Mouse (Mus musculus): Measurements from ENCODE around the gene Poldip3. TPM values are rescaled to one million over a fixed set of nuclear protein-coding genes. Genes with fewer than 3 reads are reported as not detected.

Gene Poldip3
- 10 to 100 TPM; 14.1 to 16.9 TPM for total RNA-seq (2021)
- long read RNA-seq, experiment 1, transcript Poldip3-201 (9 exons, 3,299 nt) = major isoform, 7 of 13 reads
- long read RNA-seq, experiment 1, partial matches to known transcripts = 1 of 13 reads
- long read RNA-seq, experiment 1, other reads (novel, unspliced or antisense) = 3 of 13 reads
- long read RNA-seq, experiment 2, transcript Poldip3-201 (9 exons, 3,299 nt) = major isoform, 6 of 9 reads
- long read RNA-seq, experiment 2, partial matches to known transcripts = 0 of 9 reads
- long read RNA-seq, experiment 2, other reads (novel, unspliced or antisense) = 3 of 9 reads

DNA sequence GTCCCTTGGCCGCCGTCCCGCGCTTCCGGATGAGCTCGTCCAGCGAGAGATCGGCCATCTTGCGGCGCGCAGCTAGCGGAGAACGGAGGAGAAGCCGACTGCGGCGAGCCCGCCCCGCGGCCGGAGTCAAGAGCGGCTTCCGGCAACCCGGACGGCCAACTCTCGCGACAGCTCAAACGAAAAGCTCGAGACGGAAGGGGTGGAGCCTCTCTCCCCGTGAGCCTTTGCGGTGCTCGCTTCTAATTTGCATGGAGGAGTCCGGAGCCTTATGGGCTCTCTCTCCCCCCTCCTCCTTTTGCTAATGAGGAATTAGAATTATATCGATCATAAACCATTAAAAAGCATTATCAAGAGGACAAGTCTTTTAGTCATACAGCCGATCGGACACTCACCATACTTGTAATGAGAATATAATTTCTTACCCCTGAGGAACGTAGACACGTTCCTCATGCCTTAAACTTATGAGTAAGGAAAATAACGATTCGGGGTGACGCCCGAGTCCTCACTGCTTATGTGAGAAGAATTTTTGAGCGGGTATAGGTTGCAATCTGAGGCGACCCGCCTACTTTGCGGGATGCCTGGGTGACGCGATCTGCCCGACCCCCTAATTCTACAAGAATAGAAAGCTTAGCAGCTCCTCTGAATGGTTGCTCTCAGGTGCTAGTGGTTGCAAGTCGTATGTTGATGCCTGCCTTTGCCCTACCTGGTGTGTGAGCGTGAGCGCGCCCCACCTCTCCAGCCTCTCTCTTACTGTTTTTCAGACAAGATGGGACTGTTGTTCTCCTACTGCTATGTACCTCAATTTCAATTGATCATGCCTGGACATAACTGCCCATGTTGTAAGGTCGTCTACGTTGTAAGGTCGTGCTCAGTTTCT is at the start of gene Poldip3:
Gene Poldip3, minus strand, starts transcription at position 189 of the 877 bp plus-strand sequence.
- intact Hi-C loops (cut with DNase I) = no loop called here
- peak; percentile 97 to 98 for DNase-seq

DNA sequence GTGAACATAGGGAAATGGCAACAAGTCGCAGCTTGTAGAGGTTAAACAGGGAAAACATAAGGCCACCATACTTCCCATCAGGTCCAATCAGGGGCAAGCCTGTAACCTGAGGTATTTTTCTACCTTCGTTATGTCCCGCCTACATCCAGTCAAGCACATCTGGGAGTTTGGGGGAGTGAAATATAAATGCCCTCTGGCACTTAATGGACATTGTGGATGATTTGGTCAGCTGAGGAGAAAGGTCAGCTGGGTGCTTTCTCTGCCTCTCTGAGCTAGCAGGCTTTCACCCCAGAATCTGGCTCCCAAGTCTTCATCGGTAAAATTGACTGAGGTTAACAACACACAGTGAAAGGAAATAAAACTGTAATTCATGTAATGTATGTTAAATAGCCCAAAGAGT is 44.2 kb upstream of the Poldip3 start:
- DNase-seq = no peak
- intact Hi-C loops (cut with DNase I) = no loop called here

DNA sequence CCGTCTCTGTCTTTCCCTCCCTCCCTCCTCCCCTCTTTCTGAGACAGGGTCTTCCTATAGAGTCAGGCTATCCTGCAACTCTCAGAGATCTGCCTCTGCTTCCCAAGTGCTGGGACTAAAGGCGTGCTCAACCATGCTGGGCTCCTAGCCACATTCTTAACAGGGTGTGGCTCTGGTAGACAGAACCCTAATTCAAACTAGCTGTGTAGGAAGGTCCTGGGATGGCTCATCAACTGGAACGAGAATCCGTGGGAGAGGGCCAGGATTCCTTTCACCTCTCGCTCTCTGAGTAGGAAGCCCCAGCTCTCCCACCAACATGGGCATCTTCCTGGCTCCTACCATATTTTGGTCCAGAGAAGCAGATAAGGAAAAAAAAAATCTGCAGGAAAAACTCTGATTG is 33.2 kb upstream of the Poldip3 start:
- DNase-seq = peak in 1 of 2 experiments; percentile 17

DNA sequence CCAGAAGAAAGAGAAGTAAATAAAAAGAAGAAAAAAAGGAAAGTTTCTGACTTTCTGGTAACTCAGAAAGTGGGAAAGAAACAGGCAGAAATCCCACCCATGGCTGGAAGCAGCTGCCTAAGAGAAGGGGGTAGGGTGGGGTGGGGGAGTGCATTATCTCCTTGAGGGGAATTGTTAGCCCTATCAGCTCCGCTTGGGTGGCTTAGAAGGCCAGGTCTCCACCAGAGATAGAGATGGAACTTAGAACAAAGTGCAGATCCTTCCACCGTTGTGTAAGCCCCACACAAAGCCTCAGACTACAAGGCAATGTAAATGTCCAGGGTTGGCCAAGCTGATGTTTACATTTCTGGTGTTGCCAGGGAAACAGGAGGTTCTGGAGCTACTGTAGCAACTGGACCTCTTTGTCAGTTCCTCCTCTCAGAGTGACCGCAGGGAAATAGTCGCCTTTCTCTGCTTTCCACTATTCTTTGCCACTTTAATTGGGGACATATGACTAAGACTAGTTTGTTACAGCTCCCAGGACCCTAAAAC is 32.7 kb upstream of the Poldip3 start:
- intact Hi-C loops (cut with DNase I) = no loop called here
- no peak for DNase-seq

More for the DNA sequence above, 33.2 kb upstream of the Poldip3 start:
- intact Hi-C loops (cut with DNase I) = no loop called here

DNA sequence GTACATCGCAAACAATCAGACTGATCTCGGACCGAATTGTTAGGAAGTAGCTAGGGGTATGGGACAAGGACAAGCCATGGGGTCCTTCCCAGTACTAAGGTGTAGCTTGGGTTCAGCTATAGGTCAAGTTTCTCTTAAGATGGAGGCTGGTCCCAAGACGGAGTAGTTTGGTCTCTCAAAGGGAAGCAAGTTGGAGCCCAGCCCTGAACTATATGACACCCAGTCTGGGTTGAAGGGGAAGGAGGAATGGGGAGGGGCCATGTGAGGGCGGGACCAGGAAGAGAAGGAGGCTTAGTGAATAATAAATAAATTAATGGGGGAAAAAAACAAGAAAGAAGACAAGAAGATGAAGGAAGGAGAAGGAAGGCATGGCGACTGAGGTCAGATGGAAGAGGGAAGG is 30.8 kb upstream of the Poldip3 start:
- no peak for DNase-seq
- intact Hi-C loops (cut with DNase I) = no loop called here

DNA sequence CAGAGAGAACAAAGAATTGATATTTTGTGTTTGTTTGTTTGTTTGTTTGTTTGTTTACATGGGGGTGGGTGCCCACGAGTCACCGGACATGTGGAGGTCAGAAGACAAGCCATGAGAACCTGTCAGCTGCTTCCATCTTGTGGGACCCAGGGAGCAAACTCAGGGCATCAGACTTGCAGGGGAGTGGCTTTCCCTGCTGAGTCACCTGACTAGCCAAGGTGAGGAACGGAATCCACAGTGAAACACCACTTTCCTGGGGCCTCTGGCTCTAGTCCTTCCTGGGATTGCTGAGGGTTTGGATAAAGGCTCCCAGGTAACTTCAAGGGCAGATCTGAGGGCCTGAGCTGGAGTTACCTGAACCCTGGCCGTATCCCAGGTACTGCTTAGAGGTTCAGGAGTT is 27.5 kb upstream of the Poldip3 start:
- intact Hi-C loops (cut with DNase I) = no loop called here
- no peak for DNase-seq

DNA sequence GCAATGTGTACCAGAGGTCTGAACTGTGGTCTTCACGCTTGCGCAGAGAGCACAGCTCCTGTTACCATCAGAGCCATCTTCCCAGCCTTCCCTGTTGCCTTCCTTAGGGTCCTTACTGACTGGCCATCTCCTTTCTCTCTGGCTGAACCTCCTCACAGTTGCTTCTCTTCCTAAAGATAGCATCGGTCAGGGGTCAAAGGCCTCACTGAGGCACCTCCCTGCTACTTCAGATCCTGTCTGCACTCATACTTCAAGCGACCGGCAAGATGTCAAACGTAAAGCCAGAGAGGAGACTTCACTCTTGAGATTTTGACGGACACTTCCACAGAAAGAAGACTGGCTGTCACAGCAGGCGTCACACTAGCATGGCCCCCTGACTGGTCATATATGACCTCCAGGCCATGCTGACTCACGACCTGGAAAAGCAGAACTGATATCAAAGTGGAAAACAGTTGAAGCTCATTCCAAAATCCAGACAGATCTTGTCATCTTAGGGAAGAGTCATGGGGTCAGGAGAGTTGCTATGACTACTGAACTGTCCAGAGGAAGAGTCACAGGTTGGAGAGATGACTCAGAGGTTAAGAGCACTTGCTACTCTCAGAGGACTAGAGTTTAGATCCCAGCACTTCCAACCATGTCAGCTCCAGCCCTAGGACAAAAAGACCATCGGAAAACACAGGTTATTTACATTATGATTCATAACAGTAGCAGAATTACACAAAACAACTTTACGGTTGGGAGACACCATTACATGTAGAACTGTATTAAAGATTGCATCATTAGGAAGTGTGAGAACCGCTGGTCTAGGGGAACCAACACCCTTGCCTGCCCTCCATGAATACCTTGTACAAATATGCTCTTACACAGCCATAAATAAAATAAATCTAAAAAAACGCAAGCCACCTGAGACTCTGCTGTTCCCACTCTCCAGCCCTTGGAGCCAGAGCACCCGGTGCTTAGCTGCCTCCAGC is 25.0 kb upstream of the Poldip3 start:
- no peak for DNase-seq
- intact Hi-C loops (cut with DNase I) = loop anchor here (5.0 kb wide), 1 partner anchor 33 kb away; no protein-coding TSS in a partner anchor

DNA sequence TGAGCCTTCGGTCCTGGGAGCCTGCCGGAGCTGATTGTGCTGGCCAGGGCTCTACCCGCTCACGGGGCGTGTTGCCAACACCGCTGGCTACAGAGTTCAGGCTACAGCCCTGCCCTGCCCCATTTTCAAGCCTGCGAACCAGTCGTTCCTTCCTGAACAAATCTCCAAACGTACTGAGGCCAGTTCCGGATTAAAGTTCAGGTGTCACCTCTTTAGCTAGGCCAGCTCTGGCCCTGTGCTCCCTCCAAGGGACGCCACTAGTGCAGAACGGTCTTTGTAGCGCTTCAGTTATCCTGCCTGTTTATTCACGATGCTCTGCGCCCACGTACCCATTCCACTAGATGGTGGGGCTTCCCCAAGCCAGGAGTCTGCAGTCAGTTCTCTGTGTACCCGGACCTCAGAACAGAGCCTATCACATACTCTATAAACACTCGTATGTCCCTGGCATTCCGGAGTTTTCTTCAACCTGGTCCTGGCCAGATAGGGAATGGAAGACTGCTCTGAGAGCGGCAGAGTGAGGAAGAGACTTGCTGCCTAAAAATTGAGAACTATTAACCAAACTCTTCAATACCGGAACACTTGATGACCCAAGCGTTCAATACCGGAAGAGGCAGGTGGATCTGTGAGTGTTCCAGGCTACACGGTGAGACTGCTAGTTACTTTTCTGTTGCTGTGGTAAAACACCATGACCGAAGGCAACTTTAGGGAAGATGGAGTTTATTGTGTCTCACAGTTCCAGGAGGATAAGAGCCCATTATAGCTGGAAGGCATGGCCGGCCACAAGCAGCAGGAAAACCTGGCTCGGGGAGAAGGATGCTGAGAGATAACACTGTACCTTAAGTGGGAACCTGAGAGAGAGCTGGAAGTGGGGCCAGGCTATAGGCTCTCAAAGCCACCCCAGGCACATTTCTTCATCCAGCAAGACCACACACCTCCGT is 23.6 kb upstream of the Poldip3 start, which contains the start of gene Cyb5r3:
Gene Cyb5r3, minus strand, starts transcription at position 101 of the 938 bp plus-strand sequence.
- no peak for DNase-seq
- intact Hi-C loops (cut with DNase I) = loop anchor here (5.0 kb wide), 1 partner anchor 35 kb away; no protein-coding TSS in a partner anchor

DNA sequence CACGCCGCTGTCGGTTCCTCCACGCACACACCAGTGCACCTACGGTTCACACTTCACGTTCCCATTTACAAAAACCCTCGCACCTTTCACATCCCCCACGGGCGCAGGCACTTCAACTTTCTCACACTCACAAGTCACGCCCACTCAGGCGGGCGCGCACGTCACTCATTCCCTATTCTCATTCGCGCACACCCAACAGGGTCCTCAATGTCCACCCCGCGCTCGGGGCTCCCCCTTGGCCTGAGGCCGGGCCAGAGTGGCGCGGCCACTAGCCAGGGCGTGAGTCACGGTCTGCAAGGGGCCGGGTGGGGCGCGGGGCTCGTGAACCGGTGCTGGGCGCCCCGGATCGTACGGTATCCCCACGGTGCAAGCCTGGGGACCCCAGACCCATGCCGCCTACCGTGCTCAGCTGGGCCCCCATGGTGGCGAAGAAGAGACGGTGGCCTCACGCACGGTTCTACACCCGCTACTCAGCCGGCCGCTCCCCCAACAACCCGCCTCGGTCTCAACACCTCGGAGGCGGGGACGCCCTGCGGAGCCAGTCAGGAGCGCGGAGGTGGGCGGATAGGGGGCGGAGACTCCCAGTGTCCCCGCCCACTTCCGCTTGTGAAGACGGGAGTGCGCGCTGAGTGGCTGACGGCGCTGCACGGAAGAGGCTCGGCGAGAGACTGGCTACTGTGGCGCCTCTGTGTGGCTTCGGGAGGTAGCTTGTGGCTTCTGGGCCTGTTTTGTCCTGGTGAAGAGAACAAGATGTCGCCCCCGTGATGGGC is 22.7 kb upstream of the Poldip3 start:
- intact Hi-C loops (cut with DNase I) = loop anchor here (5.0 kb wide), 1 partner anchor 35 kb away; no protein-coding TSS in a partner anchor
- DNase-seq = peak; percentile 95 to 96

DNA sequence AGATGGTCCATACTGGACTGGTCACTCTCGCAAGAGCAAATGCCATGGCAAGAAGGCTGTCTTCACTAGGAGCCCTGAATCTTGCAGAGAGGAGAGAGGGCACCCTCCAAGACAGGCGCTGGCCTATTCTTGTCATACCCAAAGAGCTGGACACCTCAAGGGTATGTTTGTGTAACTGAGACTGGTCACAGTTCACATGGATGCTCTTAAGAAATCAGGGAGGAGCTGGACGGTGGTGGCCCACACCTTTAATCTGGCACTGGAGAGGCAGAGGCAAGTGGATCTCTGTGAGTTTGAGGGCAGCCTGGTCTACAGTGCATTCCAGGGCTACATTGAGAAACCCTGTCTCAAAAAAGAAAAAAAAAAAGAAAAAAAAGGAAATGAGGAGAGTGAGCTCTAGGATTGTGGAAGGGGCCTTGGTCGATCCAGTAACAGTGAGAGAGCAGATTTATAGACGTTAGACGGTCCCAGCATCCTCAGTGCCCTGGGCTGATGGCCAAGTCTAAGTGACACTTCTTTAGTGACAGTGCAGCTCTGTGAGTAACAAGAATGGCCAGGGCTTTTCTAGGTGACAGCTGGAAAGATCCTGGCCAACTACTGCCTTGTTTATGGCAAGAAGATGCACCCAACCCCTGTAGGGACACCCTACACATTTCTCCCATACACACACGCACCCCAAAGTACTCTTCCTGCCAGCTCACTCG is 21.9 kb upstream of the Poldip3 start:
- no peak for DNase-seq
- intact Hi-C loops (cut with DNase I) = loop anchor here (5.0 kb wide), 1 partner anchor 36 kb away; no protein-coding TSS in a partner anchor

DNA sequence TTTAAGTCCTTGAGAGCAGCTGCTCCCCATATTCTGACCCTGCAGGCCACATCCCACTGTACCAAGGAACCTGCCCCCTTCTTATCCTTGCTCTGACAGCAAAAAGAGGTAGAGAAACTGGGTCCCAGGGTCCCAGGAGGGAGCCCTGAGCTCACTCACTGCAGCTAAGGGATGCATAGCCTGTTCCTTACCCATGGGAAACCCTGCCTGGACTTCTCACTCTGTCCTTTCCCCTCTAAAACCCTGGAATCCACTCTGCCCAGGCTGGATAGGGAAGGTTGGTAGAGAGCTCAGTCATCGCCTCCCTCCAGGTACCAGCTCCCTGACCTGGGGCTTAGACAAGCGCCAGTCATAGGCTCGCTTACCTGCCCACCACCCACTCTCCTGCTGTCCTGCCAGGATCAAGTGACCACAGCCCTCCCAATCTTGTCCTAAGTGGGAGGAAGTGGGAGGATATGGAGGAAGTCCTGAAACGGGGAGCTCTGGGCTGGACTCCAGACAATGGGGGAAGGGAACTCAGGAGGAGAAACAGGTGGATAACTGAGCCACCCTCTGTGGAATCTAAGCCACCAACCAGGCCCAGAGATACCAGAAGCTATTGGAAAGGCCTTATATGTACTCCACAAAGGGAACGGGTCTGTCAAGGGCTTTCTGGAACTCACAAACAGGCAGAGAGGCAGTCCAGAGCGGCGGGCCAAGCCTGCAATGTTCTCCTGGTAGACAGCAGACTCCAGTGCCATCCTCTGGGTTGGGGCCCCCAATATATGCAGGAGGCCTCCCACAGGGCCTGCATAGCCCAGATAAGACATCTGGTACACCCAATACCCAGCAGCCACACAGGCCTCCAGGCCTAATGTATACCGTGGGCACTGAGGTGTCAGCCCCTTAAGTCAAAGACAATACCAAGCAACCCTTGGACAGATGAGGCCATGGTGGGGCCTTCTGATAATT is 20.9 kb upstream of the Poldip3 start:
- peak in 1 of 2 experiments; percentile 25 for DNase-seq
- intact Hi-C loops (cut with DNase I) = loop anchor here (5.0 kb wide), 2 partner anchors 37 to 352 kb away; no protein-coding TSS in a partner anchor

DNA sequence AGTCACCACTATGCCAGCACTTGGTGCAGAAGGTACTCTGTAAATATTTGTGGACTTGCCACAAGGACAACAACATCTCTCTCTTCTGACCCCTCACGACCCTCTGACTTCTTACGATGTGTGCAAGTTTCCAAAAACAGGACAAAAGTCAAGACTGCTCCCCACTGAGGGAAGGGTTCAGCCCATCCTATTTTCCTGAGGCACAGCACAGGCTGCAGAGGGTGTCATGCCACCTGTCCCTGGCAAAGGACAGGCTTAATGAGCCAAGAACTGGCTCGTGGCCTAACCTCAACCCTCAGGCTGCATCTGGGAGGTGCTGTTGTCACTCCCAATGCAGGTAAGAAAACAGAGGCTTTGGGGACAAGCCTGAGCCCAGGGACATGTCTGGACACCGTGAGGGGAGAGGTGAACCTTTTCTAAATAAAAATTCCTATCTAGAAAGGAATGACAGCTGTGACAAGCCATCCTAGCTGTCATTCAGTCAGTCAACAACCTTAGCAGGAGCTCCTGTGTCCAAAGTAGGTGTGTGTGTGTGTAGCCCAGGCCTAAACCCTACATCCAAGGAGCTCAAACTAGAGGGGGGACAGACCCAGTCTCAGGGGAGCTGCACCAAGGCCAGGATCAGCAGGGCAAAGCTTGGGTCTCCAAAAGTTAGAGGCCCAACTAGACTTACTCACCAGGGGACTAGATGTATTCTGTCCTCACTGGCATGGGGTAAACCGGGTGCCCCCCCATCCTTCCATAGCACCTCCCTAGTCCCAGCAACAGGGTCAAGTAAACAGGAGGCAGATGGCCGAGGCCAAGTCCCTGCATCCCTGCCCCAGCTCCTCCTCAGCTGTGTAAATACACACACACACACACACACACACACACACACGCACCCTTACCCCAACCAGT is 19.9 kb upstream of the Poldip3 start:
- intact Hi-C loops (cut with DNase I) = loop anchor here (5.0 kb wide), 1 partner anchor 353 kb away; no protein-coding TSS in a partner anchor

DNA sequence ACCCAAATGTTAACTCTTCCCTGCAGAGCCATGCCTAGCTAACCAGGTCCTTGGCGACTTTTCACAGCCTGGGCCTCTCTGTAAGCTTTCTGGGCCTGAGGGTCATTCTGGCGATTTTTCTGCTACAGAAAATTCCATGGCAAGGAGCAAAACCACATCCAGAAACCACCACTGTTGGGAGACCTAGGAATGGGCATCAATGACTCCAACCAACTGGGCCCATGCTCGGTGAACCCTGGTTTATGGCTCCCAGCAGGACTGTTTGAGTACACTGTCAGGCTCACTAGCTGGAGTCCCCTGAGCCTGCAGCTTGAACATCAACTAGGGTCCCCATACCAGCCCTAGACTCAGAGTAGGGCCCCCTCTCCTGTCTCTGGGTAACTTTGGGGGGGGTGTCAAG is 19.1 kb upstream of the Poldip3 start:
- no peak for DNase-seq
- intact Hi-C loops (cut with DNase I) = loop anchor here (5.0 kb wide), 1 partner anchor 354 kb away; no protein-coding TSS in a partner anchor

More for the DNA sequence above, 19.9 kb upstream of the Poldip3 start:
- no peak for DNase-seq

DNA sequence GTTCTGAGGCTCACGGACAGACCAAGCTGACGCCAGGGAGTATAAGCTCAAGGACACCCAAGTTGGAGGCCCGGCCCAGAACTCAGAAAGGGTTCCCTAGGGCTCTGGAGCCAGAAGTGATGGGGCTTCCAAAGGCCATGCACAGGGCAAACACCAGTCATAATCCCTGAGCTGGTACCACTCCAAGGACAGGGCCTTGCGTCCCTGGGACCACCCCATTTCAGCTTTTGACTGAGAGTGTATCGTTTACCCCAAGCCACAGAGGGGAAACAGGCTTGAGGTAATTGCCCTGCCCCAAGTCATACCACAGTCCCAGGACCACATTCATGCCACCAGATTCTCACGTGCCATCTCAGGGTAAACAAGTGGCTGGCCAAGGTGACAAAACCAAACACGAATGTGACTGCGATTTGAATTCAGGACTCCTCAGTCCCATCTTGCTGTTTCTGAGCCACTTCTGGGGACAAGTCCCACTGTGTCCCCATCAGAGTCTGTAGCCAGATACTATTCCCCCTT is 18.4 kb upstream of the Poldip3 start:
- intact Hi-C loops (cut with DNase I) = loop anchor here (5.0 kb wide), 1 partner anchor 355 kb away; no protein-coding TSS in a partner anchor

DNA sequence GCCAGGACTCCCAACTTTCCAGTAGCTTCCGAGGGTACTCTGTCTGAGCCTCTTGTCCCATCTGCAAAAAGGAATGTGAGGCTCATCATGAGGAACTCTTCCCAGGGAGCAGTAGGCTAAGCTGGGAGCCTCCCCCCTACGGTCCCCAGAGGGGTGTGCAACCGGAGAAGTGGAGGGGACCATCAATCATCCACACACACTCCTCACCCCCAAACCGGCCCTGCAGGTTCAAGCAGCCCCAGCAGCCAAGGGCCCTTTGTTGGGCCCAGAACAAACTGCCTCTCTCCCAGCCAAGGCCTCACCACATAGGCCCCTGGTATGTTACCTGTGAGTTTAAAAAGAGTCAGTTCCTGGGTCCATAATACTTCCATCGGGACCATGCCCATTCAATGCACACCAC is 17.9 kb upstream of the Poldip3 start:
- DNase-seq = no peak
- intact Hi-C loops (cut with DNase I) = loop anchor here (5.0 kb wide), 1 partner anchor 355 kb away; no protein-coding TSS in a partner anchor

More for the DNA sequence above, 18.4 kb upstream of the Poldip3 start:
- no peak for DNase-seq

All from gastrocnemius, postnatal 36 days (tissue).